Mouse (Mus musculus) kidney, adult 2 months (tissue): ENCODE measurements at regions not wholly inside any gene's neighbourhood (a gene's known extent, or its start where the extent isn't known, plus 50 kb on each side); places are given as distances from the start of the nearest gene placed in this dataset.

ENCODE experiments used
- CTCF ChIP-seq: fragments of 200-500 bp; conservative IDR thresholded peaks from 2 replicates; pipeline ENCODE4 v1.5.1; 2011; ENCODE audit warnings: low read depth, mild to moderate bottlenecking, control low read depth, low read length, moderate library complexity, mixed read lengths; ENCODE audit not compliant: insufficient read depth, insufficient read length
- POLR2A ChIP-seq: fragments of 200-500 bp; IDR thresholded peaks from one replicate; pipeline ENCODE4 v1.6.1; 2011; ENCODE audit warnings: low read depth, low read length, control low read depth

DNA sequence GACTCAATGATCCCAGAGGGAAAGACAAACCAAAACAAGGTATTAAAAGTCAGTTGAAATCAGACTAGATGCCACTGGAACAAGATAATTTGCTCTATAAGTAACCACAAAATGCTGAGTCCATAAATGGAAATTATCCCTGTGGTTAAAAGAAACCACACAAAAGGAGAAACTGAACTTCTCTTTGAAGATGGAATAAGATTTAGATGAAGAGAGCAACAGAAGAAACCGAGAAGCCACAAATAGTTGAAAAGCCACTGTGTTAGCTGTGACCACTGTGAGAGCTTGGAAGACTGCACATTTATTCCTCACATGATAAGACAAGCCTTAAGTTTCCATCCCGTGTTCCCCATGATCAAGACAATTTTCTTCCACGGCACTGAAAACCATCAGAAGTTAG is 271.8 kb upstream of the Mad2l1 start:
- no peak for TF ChIP-seq CTCF
- TF ChIP-seq POLR2A: no peak
